27 mouse cellular contexts compared by ENCODE assay signal in the genomic region with DNA sequence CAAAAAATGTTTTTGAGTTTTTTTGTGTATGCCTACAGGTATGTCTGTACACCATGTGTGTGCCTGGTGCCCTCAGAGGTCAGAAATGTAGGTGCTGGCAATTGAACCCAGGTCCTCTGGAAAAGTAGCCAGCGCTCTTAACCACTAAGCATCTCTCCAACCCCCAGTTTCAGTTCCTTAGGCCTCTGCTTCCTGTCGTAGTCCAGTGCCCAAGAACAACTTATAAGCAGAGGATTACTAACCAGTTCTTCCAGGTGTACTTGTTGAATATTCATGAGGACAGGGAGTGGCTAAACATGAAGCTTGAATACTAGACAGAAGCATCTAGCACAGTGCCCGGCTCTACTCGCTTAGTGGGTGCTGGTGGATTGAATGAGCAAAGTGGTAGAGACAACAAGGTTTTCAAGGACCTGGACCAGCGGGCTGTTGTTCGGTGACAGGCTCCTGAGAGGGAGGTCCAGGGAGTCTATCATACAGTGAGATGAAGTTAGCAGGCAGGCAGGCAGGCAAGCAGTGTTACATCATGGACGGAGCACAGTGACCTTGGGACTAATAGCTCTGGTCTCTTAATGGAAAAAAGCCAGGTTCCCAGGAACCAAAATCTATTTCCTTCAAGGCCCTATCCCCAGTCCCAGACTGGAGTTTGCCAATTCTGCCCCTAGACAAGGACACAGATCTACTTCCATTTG. TPM values are rescaled to one million over a fixed set of nuclear protein-coding genes. Genes with fewer than 3 reads are reported as not detected.
DNase-seq lines count a peak whose midpoint lies in the region; ATAC-seq and TF ChIP-seq lines count a peak whose summit lies in the region.
"Had no signal": no experiment of that assay in that cellular context is flagged by ENCODE, and none has a peak within 500 bp of the region (broad histone marks: within the 10 kb centered on the region; RNA-seq: fewer than 3 reads in every experiment).

No protein-coding gene starts in this region.

- no peak overlapping the region for H3K4me2 ChIP-seq in CH12.LX (ENCODE audit: insufficient read depth, low read depth, poor library complexity, severe bottlenecking)
- no peak overlapping the region for H3K4me2 ChIP-seq in kidney, postnatal 0 days (ENCODE audit: low read length)
- no peak overlapping the region for H3K4me2 ChIP-seq in forebrain, embryonic 14.5 days (ENCODE audit: low read length)
- H3K4me2 ChIP-seq: lung, embryonic 14.5 days; midbrain, embryonic 13.5 days had no signal

- no peaks in the 10 kb centered on the region for H3K79me2 ChIP-seq in CH12.LX (replicated peaks; ENCODE audit: control insufficient read depth, extremely low read depth, insufficient read depth, poor library complexity, severe bottlenecking)

- 75% methylated on average over 7 of the region's 7 CpGs for WGBS in kidney, postnatal 0 days
- WGBS in forebrain, embryonic 14.5 days: 86% methylated on average over 7 of the region's 7 CpGs

- no peak for TF ChIP-seq CTCF in CH12.LX (conservative IDR thresholded peaks at IDR 0.05 in 1 of 2, IDR thresholded peaks at IDR 0.05 in 1 of 2; ENCODE audit: low read depth in 2 of 2, low read length in 2 of 2)
- no peak for TF ChIP-seq CTCF in kidney, postnatal 0 days (IDR thresholded peaks at IDR 0.05; ENCODE audit: low read depth)

- no peak overlapping the region for H3K4me3 ChIP-seq in CH12.LX (replicated peaks in 1 of 3; ENCODE audit: low read depth in 2 of 3, low read length in 2 of 3, poor library complexity in 1 of 3)
- H3K4me3 ChIP-seq in kidney, postnatal 0 days (replicated peaks; ENCODE audit: low read depth, low read length): no peak overlapping the region
- no peak overlapping the region for H3K4me3 ChIP-seq in forebrain, embryonic 14.5 days (ENCODE audit: low read depth, low read length)
- H3K4me3 ChIP-seq: erythroblast, embryonic 14.5 days; gastrocnemius, adult 2 months; midbrain, embryonic 13.5 days; myocyte had no signal

- H3K36me3 ChIP-seq in CH12.LX (replicated peaks in 1 of 2; ENCODE audit: control insufficient read depth in 1 of 2, insufficient read depth in 1 of 2, low read length in 1 of 2): peaks cover 8 to 30% of the 10 kb centered on the region in 2 experiments
- 0 out of 2 replicates have a peak, but pooled peaks cover 4% of the 10 kb centered on the region for H3K36me3 ChIP-seq in kidney, postnatal 0 days (ENCODE audit: insufficient read depth, low read length)
- 0 out of 2 replicates have a peak, but pooled peaks cover 3% of the 10 kb centered on the region for H3K36me3 ChIP-seq in forebrain, embryonic 14.5 days (ENCODE audit: control insufficient read depth, insufficient read depth, low read length)

- peaks cover 3 to 27% of the 10 kb centered on the region in 2 experiments; a peak in 3 of 4 replicates for H3K4me1 ChIP-seq in CH12.LX (ENCODE audit: control insufficient read depth in 1 of 2, insufficient read depth in 2 of 2)
- H3K4me1 ChIP-seq in kidney, postnatal 0 days (replicated peaks; ENCODE audit: insufficient read depth, low read length): no peaks in the 10 kb centered on the region
- no peaks in the 10 kb centered on the region for H3K4me1 ChIP-seq in forebrain, embryonic 14.5 days (ENCODE audit: control insufficient read depth, insufficient read depth, low read length)
- H3K4me1 ChIP-seq: midbrain, embryonic 13.5 days had no signal

- TF ChIP-seq RAD21 in CH12.LX (IDR thresholded peaks at IDR 0.05; ENCODE audit: low read depth, low read length): no peak

- TF ChIP-seq POLR2A in CH12.LX (IDR thresholded peaks at IDR 0.05; ENCODE audit: low read depth, low read length): no peak

- in situ Hi-C loops in CH12.LX (cut with MboI; ENCODE audit: low pct_ligation_motif_present, low pct_unique_long_range_greater_than_20kb, low sequenced_read_pairs): no loop called here

- H3K27ac ChIP-seq in CH12.LX (ENCODE audit: insufficient read depth, low read depth): no peak overlapping the region
- H3K27ac ChIP-seq in kidney, postnatal 0 days: peak overlapping the region; percentile 58
- no peak overlapping the region for H3K27ac ChIP-seq in forebrain, embryonic 14.5 days (ENCODE audit: low read depth, low read length)
- H3K27ac ChIP-seq: gastrocnemius, adult 2 months; hindbrain, postnatal 0 days; macrophage; midbrain, embryonic 13.5 days had no signal

- peak; percentile 64; the same call in 1 of the 2 replicates for ATAC-seq in kidney, postnatal 0 days (replicated peaks; ENCODE audit: low FRiP score, low read depth)
- ATAC-seq in forebrain, embryonic 14.5 days: no peak
- no peak for ATAC-seq in megakaryocyte-erythroid progenitor cell, adult 5-6 weeks (replicated peaks; ENCODE audit: low FRiP score, low TSS enrichment, poor library complexity, severe bottlenecking)
- ATAC-seq: hindbrain, postnatal 0 days; midbrain, embryonic 13.5 days had no signal

- peaks cover 3% of the 10 kb centered on the region for H3K9me3 ChIP-seq in CH12.LX (replicated peaks; ENCODE audit: low read length)
- no peaks in the 10 kb centered on the region for H3K9me3 ChIP-seq in kidney, postnatal 0 days (replicated peaks; ENCODE audit: low read length)
- H3K9me3 ChIP-seq in forebrain, embryonic 14.5 days (replicated peaks; ENCODE audit: control insufficient read depth, low read length): no peaks in the 10 kb centered on the region
- H3K9me3 ChIP-seq: midbrain, embryonic 13.5 days had no signal

- no peaks in the 10 kb centered on the region for H3K27me3 ChIP-seq in CH12.LX (replicated peaks)
- no peaks in the 10 kb centered on the region for H3K27me3 ChIP-seq in kidney, postnatal 0 days (ENCODE audit: insufficient read depth, low read length)
- no peaks in the 10 kb centered on the region for H3K27me3 ChIP-seq in forebrain, embryonic 14.5 days (replicated peaks; ENCODE audit: control insufficient read depth, insufficient read depth, low read length)
- H3K27me3 ChIP-seq: midbrain, embryonic 13.5 days had no signal

- dilution Hi-C loops in CH12.LX (cut with MboI; ENCODE audit: extremely low pct_ligation_motif_present, extremely low pct_unique_long_range_greater_than_20kb, low sequenced_read_pairs): no loop called here

- H3K9ac ChIP-seq in CH12.LX (ENCODE audit: insufficient read depth, low read depth): no peak overlapping the region
- H3K9ac ChIP-seq in kidney, postnatal 0 days (ENCODE audit: low read depth, low read length): no peak overlapping the region
- H3K9ac ChIP-seq in forebrain, embryonic 14.5 days (ENCODE audit: low read length): no peak overlapping the region
- H3K9ac ChIP-seq: lung, embryonic 14.5 days; midbrain, embryonic 13.5 days had no signal

- TF ChIP-seq EP300 in CH12.LX (IDR thresholded peaks at IDR 0.05; ENCODE audit: low read length): peak; percentile 76

- DNase-seq in adrenal gland, postnatal 36 days: peak; percentile 23 to 24
- no peak for DNase-seq in adrenal gland, postnatal 4 days (ENCODE audit: low spot score in 2 of 2)
- DNase-seq in CH12.LX (ENCODE audit: extremely low read depth): peak; percentile 63
- DNase-seq in kidney, adult 11 months: peak; percentile 65
- DNase-seq in kidney, postnatal 0 days (ENCODE audit: low spot score): peak; percentile 51
- DNase-seq in forebrain, embryonic 14.5 days (ENCODE audit: low spot score): no peak
- DNase-seq in cerebellum, adult 9-11 months: no peak
- DNase-seq: B cell, adult 2 months; cerebellum, postnatal 14 days; gastrocnemius, adult 2 months; heart, adult 11 months; heart, postnatal 4 days; liver; lung, embryonic 14.5 days; thymus, postnatal 14 days had no signal

TF ChIP-seq in CH12.LX, 34 proteins besides CTCF, POLR2A, EP300 and RAD21:
- TF ChIP-seq JUND (conservative IDR thresholded peaks at IDR 0.05; ENCODE audit: low read depth, low read length) (no peak), POLR2AphosphoS2 (IDR thresholded peaks at IDR 0.05; ENCODE audit: low read depth, low read length) (no peak), ZKSCAN1 (IDR thresholded peaks at IDR 0.05; ENCODE audit: borderline replicate concordance, low read depth, low read length) (no peak), JUN (IDR thresholded peaks at IDR 0.05; ENCODE audit: insufficient read depth, low read depth, low read length) (no peak), IRF4 (IDR thresholded peaks at IDR 0.05; ENCODE audit: low read depth, low read length) (peak; percentile 74)

RNA-seq across cellular contexts. Expression of a gene that starts 7.0 kb away (rescaled TPM):
- 10 to 100 TPM in 1 of 2 experiments, 1 to 10 TPM in 1; 9.5 to 12.4 TPM for total RNA-seq in adrenal gland, postnatal 36 days (2021)
- 10 to 100 TPM; 17.8 to 20.6 TPM for total RNA-seq in adrenal gland, postnatal 4 days (2021)
- total RNA-seq in CH12.LX (2012; rRNA removed): 48.1 and 49.1 TPM in 2 replicates
- 86.5 and 92.8 TPM in 2 replicates for total RNA-seq in CH12.LX (2014; rRNA removed)
- 69.6 and 71.3 TPM in 2 replicates for polyA plus RNA-seq in CH12.LX (2012; ENCODE audit: insufficient read length, low read depth)
- polyA plus RNA-seq in kidney, postnatal 0 days (2015; fragmentation: Nextera tagmentation; extraction: Ambion mirVana): 19.0 and 21.1 TPM in 2 replicates
- 23.9 and 25.0 TPM in 2 replicates for polyA plus RNA-seq in forebrain, embryonic 14.5 days (2014; fragmentation: Nextera tagmentation; extraction: Ambion mirVana)
- total RNA-seq in megakaryocyte-erythroid progenitor cell, adult 5-6 weeks (2014; fragmentation: Nextera tagmentation): 51.5 and 55.8 TPM in 2 replicates
- total RNA-seq in megakaryocyte-erythroid progenitor cell, adult 5-6 weeks (2017): 66.9 and 89.3 TPM in 2 replicates

RNA-seq across cellular contexts. Expression of a gene that starts 46.4 kb away (rescaled TPM):
- total RNA-seq in adrenal gland, postnatal 36 days (2021): 10 to 100 TPM; 56.4 to 90.9 TPM
- total RNA-seq in adrenal gland, postnatal 4 days (2021): 10 to 100 TPM; 71.9 to 83.1 TPM
- total RNA-seq in CH12.LX (2012; rRNA removed) (47.2 and 49.4 TPM in 2 replicates), CH12.LX (2014; rRNA removed) (60.5 and 61.0 TPM in 2 replicates)
- 47.2 and 52.8 TPM in 2 replicates for polyA plus RNA-seq in CH12.LX (2012; ENCODE audit: insufficient read length, low read depth)
- 67.5 and 68.8 TPM in 2 replicates for polyA plus RNA-seq in kidney, postnatal 0 days (2015; fragmentation: Nextera tagmentation; extraction: Ambion mirVana)
- 57.9 and 66.4 TPM in 2 replicates for polyA plus RNA-seq in forebrain, embryonic 14.5 days (2014; fragmentation: Nextera tagmentation; extraction: Ambion mirVana)
- total RNA-seq in megakaryocyte-erythroid progenitor cell, adult 5-6 weeks (2014; fragmentation: Nextera tagmentation): 42.2 and 42.5 TPM in 2 replicates
- total RNA-seq in megakaryocyte-erythroid progenitor cell, adult 5-6 weeks (2017): 26.5 and 26.6 TPM in 2 replicates

RNA-seq across cellular contexts. Expression of a gene that starts 53.6 kb away (rescaled TPM):
- total RNA-seq in adrenal gland, postnatal 36 days (2021): not detected
- total RNA-seq in adrenal gland, postnatal 4 days (2021): 1 to 10 TPM; 1.3 to 2.6 TPM
- total RNA-seq in CH12.LX (2012; rRNA removed): 0.25 and 0.38 TPM in 2 replicates
- 1.3 and 1.7 TPM in 2 replicates for total RNA-seq in CH12.LX (2014; rRNA removed)
- polyA plus RNA-seq in CH12.LX (2012; ENCODE audit: insufficient read length, low read depth): 0.23 and 0.67 TPM in 2 replicates
- polyA plus RNA-seq in kidney, postnatal 0 days (2015; fragmentation: Nextera tagmentation; extraction: Ambion mirVana): 2.3 and 3.1 TPM in 2 replicates
- polyA plus RNA-seq in forebrain, embryonic 14.5 days (2014; fragmentation: Nextera tagmentation; extraction: Ambion mirVana): not detected in 2 replicates
- total RNA-seq in megakaryocyte-erythroid progenitor cell, adult 5-6 weeks (2014; fragmentation: Nextera tagmentation): not detected in 2 replicates
- total RNA-seq in megakaryocyte-erythroid progenitor cell, adult 5-6 weeks (2017): not detected in 2 replicates
- total RNA-seq: ES-E14; heart, postnatal 4 days; hindbrain, postnatal 0 days; layer of hippocampus, postnatal 14 days; left cerebral cortex, postnatal 36 days; neutrophil, adult 5-6 weeks had no signal
- polyA plus RNA-seq: erythroblast, embryonic 14.5 days; heart, embryonic 14.5 days; hindbrain, postnatal 0 days; lung, embryonic 14.5 days; macrophage; myocyte; stomach, embryonic 14.5 days had no signal

Comparison
In these comparisons a context has a peak if more than half of its experiments do, and no peak if none do; other contexts are left out.
1. DNase-seq: peak in adrenal gland, postnatal 36 days (2 of 2), CH12.LX (single experiment), kidney, adult 11 months (single experiment) and kidney, postnatal 0 days (single experiment); none in adrenal gland, postnatal 4 days (0 of 2), forebrain, embryonic 14.5 days (single experiment) and cerebellum, adult 9-11 months (single experiment).